Mouse (Mus musculus) kidney, postnatal 25 days (tissue): Measurements from ENCODE around the gene Palm2.

Experiments used
- DNase-seq, 2 experiments: peaks; one replicate each; pipeline ENCODE4 v3.0.0; 2021; ENCODE audit warnings: mixed read lengths in 2 of 2

Palm2 gene

GRCm38 (mm10) chr4:57716735-57717134 is 282.7 kb downstream of the Palm2 start:
- no peak for DNase-seq

DNA sequence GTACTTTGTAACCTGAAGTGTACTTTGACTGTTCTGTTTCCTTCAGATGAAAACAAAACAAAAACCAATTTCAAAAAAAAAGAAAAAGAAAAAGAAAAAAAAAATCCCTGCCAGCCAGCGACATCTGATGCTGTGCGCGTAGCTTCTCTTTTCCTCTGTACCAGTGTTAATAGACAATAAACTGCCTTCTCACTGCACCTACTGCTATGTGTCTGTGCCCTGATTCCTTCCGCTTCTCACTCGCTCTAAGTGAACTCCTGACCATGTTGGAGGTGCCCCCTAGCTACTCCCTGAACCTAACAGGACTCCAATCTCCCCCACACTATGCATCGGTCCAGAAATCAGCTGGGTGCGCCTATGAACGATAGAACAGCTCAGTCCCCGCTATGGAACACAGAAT is 283.3 kb downstream of the Palm2 start, which contains the start of gene Akap2:
Gene Akap2 (plus strand): TSS at position 304 of the 400 bp plus-strand sequence.
- DNase-seq, result no peak

DNA sequence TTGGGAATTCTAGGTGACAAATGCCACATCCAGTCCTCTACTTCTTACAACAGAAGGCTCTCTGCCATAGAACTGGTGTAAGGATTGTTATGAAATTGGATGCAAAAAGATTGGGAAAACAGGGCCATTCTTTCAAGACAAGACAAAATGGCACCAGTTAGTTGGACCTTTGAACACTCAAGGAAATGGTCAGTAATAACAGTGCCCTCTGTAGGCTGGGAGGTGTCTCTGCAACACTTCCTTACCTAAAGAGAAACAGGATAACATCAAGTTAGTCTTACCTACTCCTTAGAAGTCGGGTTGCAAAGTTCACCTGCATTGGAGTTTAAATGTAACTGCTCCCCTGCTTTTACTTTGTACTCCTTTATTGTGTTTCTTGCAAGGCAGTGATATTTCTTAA is 285.3 kb downstream of the Palm2 start:
- no peak for DNase-seq

DNA sequence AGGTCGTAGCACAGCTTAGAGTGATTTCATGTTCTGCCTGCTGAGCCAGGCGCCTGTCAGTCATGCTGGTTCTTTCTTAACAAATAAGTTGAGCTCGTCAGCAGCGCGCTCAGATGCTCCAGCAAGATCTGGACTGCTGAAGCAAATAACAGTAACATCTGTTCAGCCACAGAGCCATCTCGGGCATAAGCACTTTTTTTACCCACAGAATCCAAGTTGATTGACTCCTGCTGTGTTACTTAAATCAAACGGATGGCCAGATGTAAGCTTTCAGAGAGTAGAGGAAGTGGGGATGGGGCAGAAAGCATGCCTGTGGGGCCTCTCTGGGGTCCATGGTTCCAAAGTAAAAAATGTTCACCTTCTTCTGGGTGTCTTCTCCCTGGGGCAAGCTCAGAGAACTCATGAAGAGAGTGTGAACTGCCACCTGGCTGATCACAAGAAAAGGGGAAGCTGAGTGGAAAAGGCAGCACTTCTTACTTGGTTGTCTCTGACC is 286.9 kb downstream of the Palm2 start:
- DNase-seq, result no peak

DNA sequence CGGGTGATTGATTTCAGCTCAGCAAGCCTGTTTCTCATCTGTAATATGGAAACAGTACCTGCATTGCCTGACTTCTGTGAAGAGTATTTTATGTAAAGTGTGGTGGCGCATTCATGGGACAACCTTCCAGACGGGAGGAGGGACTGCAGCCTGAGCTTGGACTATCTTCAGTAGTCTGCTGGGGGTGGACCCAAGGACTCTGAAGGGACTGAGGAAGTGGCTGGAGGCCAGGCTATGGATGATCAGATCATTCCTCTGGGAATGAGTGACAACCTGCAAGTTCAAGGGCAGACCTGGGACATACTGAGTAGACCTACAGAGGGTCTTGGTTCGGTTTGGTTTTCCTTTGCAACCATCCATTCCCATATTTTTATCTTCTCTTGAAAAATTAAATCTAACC is 288.2 kb downstream of the Palm2 start:
- peak; percentile 8 to 68 for DNase-seq

DNA sequence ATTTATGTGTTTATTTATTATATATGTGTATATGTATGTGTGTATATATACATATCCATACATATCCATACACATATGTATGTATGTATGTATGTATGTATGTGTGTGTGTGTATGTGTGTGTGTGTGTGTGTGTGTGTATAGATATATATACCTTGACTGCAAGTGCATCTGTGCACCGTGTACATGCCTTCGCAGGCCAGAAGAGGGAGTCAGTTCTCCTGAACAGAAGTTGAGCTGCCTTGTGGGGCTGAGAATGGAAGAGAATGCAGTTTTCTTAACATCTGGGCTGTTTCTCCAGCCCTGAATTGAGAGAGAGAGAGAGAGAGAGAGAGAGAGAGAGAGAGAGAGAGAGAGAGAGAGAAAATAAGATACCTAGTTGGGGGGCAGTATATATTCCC is 289.6 kb downstream of the Palm2 start:
- DNase-seq, result peak; percentile 43 to 56

GRCm38 (mm10) chr4:57725569-57725968 is 291.5 kb downstream of the Palm2 start:
- no peak for DNase-seq

DNA sequence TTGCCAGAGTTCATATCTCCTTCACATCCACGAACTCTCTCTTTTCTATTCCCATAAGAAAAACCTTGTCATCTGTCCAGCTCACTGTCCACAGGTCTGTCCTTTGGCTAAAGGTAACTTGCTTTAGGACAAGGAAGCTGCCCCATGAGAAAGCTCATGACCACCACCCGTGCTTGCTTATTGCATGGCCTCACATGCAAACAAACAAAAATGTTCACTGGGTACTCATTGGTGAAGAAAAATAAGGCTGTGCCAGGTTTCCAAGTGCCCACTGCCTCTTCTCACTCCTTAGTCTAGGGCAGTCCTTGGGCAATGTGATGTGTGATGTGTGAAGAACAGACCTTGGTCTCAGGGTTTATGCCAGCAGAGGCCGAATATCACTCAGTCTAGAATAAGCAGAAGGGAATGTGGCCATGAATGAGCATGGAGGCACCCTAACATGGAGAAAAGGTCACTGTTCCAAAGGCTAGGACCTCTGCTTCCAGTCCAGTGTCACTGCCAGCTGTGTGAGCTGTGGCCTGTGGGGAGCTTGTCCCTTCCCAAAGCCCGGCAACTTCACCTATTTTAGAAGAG is 294.6 kb downstream of the Palm2 start:
- DNase-seq, result peak in 1 of 2 experiments; percentile 53

GRCm38 (mm10) chr4:57730047-57730446 is 296.0 kb downstream of the Palm2 start:
- DNase-seq, result no peak

- DNase-seq, result peak in 1 of 2 experiments; percentile 49
These were observed 297.0 kb downstream of the Palm2 start for GRCm38 (mm10) chr4:57730801-57731598.

- DNase-seq, result peak; percentile 66 to 81
These were observed 298.3 kb downstream of the Palm2 start for GRCm38 (mm10) chr4:57732351-57732750.

DNA sequence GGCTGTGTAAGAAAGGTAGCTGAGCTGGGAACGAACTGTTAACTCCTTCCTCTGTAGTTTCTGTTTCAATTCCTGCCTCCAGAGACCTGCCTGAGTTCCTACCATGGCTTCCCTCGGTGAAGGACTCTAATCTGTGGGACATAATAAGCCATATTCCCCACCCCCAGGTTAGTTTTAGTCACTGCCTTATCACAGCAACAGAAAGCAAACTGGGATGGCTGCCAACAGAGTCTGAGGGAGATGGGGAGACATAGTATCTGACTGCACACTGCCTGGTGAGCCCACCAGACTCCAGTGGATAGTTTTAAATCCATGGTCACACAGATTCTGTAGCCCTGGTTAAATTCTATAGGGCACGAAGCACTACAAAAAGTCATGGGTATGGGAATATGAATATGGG is 299.4 kb downstream of the Palm2 start:
- DNase-seq, result peak in 1 of 2 experiments; percentile 40

DNA sequence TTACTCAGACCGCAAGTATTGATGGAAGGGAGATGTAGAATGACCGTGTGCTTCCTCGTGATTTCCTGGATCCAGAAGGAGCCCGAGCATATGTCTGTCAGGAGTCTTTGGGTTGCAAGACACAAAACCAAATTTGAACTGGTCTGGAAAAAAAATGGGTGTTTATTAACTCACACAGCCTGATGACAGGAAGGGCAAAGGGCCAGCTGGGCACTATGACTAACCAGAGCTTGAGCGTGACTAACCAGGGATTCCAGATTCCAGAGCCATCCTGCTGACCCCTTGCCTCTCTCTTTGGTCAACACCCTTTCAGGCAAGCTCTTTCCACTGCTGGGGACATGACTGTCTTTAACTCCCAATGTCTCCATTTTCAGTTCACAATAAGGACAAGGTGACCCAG is 301.4 kb downstream of the Palm2 start:
- peak; percentile 88 to 94 for DNase-seq

GRCm38 (mm10) chr4:57738856-57739552 is 305.0 kb downstream of the Palm2 start:
- no peak for DNase-seq

DNA sequence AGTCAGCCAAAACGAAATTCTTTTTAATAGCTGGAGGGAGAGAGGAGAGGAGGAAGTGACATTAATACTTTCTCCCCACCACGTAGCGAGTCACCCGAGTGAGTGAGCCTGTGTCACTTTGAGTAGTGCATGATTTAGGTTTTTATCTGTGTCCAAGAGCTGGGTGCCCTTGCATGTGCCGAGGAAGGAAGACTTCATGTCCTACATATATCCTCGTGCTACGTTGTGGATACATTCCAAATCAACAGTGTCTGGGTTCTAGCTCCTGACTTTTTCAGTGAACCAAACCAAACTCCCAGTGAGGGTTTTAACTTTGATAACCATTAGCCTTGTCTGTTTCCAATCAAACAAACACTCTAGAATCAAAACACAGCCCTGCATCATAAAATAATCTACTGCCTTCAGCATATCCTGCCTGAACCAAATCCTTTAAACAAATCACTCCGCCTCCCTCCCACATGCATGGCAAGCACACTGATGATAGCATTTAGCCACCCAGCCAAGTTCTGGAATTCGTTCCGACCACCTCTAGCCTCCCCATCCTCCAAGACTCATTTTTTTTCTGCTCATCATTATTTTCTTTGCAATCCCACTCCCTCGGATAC is 309.4 kb downstream of the Palm2 start:
- DNase-seq, result no peak

GRCm38 (mm10) chr4:57750651-57751050 is 316.6 kb downstream of the Palm2 start:
- no peak for DNase-seq

DNA sequence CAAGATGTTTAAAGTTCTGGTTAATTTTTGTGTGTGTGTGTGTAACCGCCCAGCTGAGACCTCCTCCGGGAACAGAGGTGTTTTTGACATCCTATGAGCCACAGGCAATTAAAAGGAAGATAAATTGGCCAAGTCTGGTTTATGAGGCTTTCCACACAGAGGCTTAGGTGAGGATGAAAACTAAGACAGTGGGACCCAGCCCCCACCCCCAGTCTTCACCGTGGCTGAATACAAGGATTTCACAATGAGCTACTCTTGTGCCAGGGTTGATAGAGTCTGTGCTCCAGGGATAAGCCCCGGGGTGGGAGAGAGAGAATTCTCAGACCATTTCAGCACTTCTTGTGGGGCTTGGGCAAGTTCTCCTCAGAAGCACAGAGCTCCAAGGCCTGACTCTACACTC is 317.0 kb downstream of the Palm2 start:
- DNase-seq, result no peak

- no peak for DNase-seq
These were observed 317.5 kb downstream of the Palm2 start for GRCm38 (mm10) chr4:57751566-57751965.

DNA sequence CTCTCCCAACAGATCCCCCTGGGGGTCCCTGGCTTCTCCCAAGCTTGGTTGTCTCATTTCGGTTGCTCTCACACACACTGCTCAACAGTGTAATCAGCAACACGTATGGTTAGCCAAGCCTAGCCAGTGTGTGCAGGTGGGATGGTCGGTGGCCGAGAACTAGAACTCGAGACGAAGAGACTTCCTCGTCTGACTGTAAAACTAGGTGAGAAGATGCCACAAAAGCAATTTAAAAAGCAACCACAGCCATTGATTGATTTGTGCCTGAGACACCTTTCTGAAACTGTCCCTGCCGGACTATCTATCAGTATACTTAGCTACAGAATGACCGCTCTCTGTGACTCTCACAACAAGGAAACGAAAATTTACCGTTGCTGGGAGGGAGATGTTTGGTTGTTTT is 321.0 kb downstream of the Palm2 start:
- DNase-seq, result no peak

GRCm38 (mm10) chr4:57757997-57758396 is 323.9 kb downstream of the Palm2 start:
- DNase-seq, result no peak
